ENCODE assay signal across 31 mouse cellular contexts in the genomic region with DNA sequence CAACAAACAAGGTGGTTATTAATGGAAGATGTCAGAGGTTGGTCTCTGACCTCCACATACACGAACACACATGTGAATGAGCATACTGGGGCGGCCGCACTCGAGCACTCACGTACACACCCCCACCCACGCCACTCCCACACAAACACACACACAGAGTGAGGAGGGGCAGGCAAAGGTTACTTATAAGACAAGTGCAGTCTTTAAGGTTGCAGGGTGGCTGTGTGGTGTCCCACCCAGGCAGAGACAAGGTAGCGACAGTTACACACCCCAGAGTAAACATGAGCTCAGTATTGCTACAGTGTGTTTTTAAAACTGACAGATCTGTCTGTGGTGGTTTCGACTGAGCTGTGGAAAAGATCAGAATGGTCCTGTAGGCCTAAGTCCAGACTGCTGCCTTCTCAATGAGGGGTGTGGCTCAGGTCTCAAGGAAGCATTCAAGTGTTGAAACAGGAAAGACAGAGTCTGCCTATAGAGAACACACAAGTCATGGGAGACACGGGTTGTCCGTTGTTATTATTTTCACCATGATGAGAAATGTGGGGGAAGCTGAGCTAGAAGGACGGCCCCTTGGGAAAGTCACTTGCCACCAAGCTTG. TPM values are rescaled to one million over a fixed set of nuclear protein-coding genes. Genes with fewer than 3 reads are reported as not detected.
DNase-seq lines count a peak whose midpoint lies in the region; ATAC-seq and TF ChIP-seq lines count a peak whose summit lies in the region.
"Had no signal": no experiment of that assay in that cellular context is flagged by ENCODE, and none has a peak within 500 bp of the region (broad histone marks: within the 10 kb centered on the region; RNA-seq: fewer than 3 reads in every experiment).

No protein-coding gene starts in this region.

- DNase-seq in right cerebral cortex, postnatal 10 days (ENCODE audit: low spot score in 2 of 2): no peak
- DNase-seq in hindbrain, embryonic 11.5 days (ENCODE audit: low spot score): no peak
- no peak for DNase-seq in cerebellum, adult 11 months
- DNase-seq: adrenal gland, adult 2 months; adrenal gland, postnatal 36 days; cerebellum, adult 2 months; cerebellum, postnatal 14 days; heart, postnatal 36 days; kidney, adult 8-10 months; kidney, postnatal 25 days; left cerebral cortex, postnatal 4 days; liver, postnatal 0 days; lung, postnatal 14 days; right cerebral cortex, postnatal 14 days had no signal

- 66% methylated on average over 11 of the region's 11 CpGs for WGBS in kidney, embryonic 16.5 days
- WGBS in kidney, embryonic 15.5 days: 63% methylated on average over 11 of the region's 11 CpGs
- WGBS in intestine, postnatal 0 days: 33% methylated on average over 11 of the region's 11 CpGs
- WGBS in stomach, embryonic 15.5 days: 67% methylated on average over 11 of the region's 11 CpGs
- 86% methylated on average over 11 of the region's 11 CpGs for WGBS in hindbrain, embryonic 11.5 days

- no peaks in the 10 kb centered on the region for H3K9me3 ChIP-seq in kidney, embryonic 16.5 days (ENCODE audit: low read length)
- no peaks in the 10 kb centered on the region for H3K9me3 ChIP-seq in kidney, embryonic 15.5 days (replicated peaks)
- H3K9me3 ChIP-seq in intestine, postnatal 0 days (ENCODE audit: control insufficient read depth): no peaks in the 10 kb centered on the region
- no peaks in the 10 kb centered on the region for H3K9me3 ChIP-seq in stomach, embryonic 15.5 days
- no peaks in the 10 kb centered on the region for H3K9me3 ChIP-seq in hindbrain, embryonic 11.5 days (ENCODE audit: control insufficient read depth, low read length)
- H3K9me3 ChIP-seq: heart, embryonic 10.5 days; heart, embryonic 15.5 days; hindbrain, embryonic 13.5 days; liver, embryonic 12.5 days; midbrain, embryonic 12.5 days; neural tube, embryonic 13.5 days had no signal

- H3K4me2 ChIP-seq in kidney, embryonic 16.5 days (replicated peaks; ENCODE audit: low read depth, low read length): no peak overlapping the region
- no peak overlapping the region for H3K4me2 ChIP-seq in kidney, embryonic 15.5 days
- H3K4me2 ChIP-seq in intestine, postnatal 0 days (replicated peaks; ENCODE audit: low read depth): no peak overlapping the region
- H3K4me2 ChIP-seq in stomach, embryonic 15.5 days: no peak overlapping the region
- no peak overlapping the region for H3K4me2 ChIP-seq in hindbrain, embryonic 11.5 days (replicated peaks; ENCODE audit: low read depth, low read length)
- H3K4me2 ChIP-seq: heart, embryonic 15.5 days; hindbrain, embryonic 13.5 days; liver, embryonic 12.5 days; midbrain, embryonic 12.5 days; neural tube, embryonic 13.5 days had no signal

- no peaks in the 10 kb centered on the region for H3K36me3 ChIP-seq in kidney, embryonic 16.5 days (ENCODE audit: insufficient read depth, low read length)
- no peaks in the 10 kb centered on the region for H3K36me3 ChIP-seq in kidney, embryonic 15.5 days
- no peaks in the 10 kb centered on the region for H3K36me3 ChIP-seq in intestine, postnatal 0 days (ENCODE audit: control insufficient read depth, insufficient read depth)
- no peaks in the 10 kb centered on the region for H3K36me3 ChIP-seq in stomach, embryonic 15.5 days
- no peaks in the 10 kb centered on the region for H3K36me3 ChIP-seq in hindbrain, embryonic 11.5 days (ENCODE audit: control insufficient read depth, insufficient read depth, low read length)
- H3K36me3 ChIP-seq: heart, embryonic 10.5 days; heart, embryonic 15.5 days; hindbrain, embryonic 13.5 days; liver, embryonic 12.5 days; midbrain, embryonic 12.5 days; neural tube, embryonic 13.5 days had no signal

- no peak for TF ChIP-seq CTCF in intestine, postnatal 0 days (IDR thresholded peaks at IDR 0.05; ENCODE audit: low read depth)

- H3K27ac ChIP-seq in kidney, embryonic 16.5 days (ENCODE audit: low read length): no peak overlapping the region
- H3K27ac ChIP-seq in kidney, embryonic 15.5 days: no peak overlapping the region
- H3K27ac ChIP-seq in intestine, postnatal 0 days (ENCODE audit: low read depth, low read length): peak overlapping the region; percentile 54
- peak overlapping the region; percentile 65 for H3K27ac ChIP-seq in stomach, embryonic 15.5 days
- no peak overlapping the region for H3K27ac ChIP-seq in hindbrain, embryonic 11.5 days (ENCODE audit: low read depth, low read length)
- H3K27ac ChIP-seq: heart, embryonic 10.5 days; heart, embryonic 15.5 days; hindbrain, embryonic 13.5 days; layer of hippocampus, adult 2 months; liver, embryonic 12.5 days; midbrain, embryonic 12.5 days; neural tube, embryonic 13.5 days had no signal

- 0 out of 2 replicates have a peak, but pooled peaks have one; percentile 3 for ATAC-seq in kidney, embryonic 16.5 days (ENCODE audit: low FRiP score, low TSS enrichment)
- no peak for ATAC-seq in kidney, embryonic 15.5 days (replicated peaks; ENCODE audit: low FRiP score)
- ATAC-seq in granulocyte monocyte progenitor cell, adult 5-6 weeks (replicated peaks; ENCODE audit: poor library complexity, severe bottlenecking): peak; percentile 56
- ATAC-seq in intestine, postnatal 0 days: peak; percentile 92
- peak; percentile 82 for ATAC-seq in stomach, embryonic 15.5 days (ENCODE audit: insufficient read depth, low FRiP score, low read depth)
- ATAC-seq in hindbrain, embryonic 11.5 days (ENCODE audit: low FRiP score): no peak
- ATAC-seq: activated CD4-positive, CD25-positive, alpha-beta regulatory T cell, adult 4 months; CD4-positive, CD25-positive, alpha-beta regulatory T cell, adult 4 months; forebrain, embryonic 14.5 days; liver, embryonic 12.5 days; liver, postnatal 0 days had no signal

- no peak overlapping the region for H3K9ac ChIP-seq in kidney, embryonic 16.5 days (replicated peaks; ENCODE audit: low read length)
- H3K9ac ChIP-seq in kidney, embryonic 15.5 days: no peak overlapping the region
- no peak overlapping the region for H3K9ac ChIP-seq in intestine, postnatal 0 days (ENCODE audit: low read depth, low read length)
- no peak overlapping the region for H3K9ac ChIP-seq in stomach, embryonic 15.5 days
- no peak overlapping the region for H3K9ac ChIP-seq in hindbrain, embryonic 11.5 days (ENCODE audit: low read depth, low read length)
- H3K9ac ChIP-seq: heart, embryonic 15.5 days; hindbrain, embryonic 13.5 days; liver, embryonic 12.5 days; liver, postnatal 0 days; midbrain, embryonic 12.5 days; neural tube, embryonic 13.5 days had no signal

- H3K27me3 ChIP-seq in kidney, embryonic 16.5 days (ENCODE audit: insufficient read depth, low read length): no peaks in the 10 kb centered on the region
- H3K27me3 ChIP-seq in kidney, embryonic 15.5 days: no peaks in the 10 kb centered on the region
- H3K27me3 ChIP-seq in intestine, postnatal 0 days (replicated peaks; ENCODE audit: control insufficient read depth, insufficient read depth, low read length): no peaks in the 10 kb centered on the region
- no peaks in the 10 kb centered on the region for H3K27me3 ChIP-seq in stomach, embryonic 15.5 days (replicated peaks)
- no peaks in the 10 kb centered on the region for H3K27me3 ChIP-seq in hindbrain, embryonic 11.5 days (ENCODE audit: control insufficient read depth, insufficient read depth, low read length)
- H3K27me3 ChIP-seq: heart, embryonic 15.5 days; hindbrain, embryonic 13.5 days; liver, embryonic 12.5 days; neural tube, embryonic 13.5 days had no signal

- H3K4me1 ChIP-seq in kidney, embryonic 16.5 days (ENCODE audit: insufficient read depth, low read length): 0 out of 2 replicates have a peak, but pooled peaks cover 3% of the 10 kb centered on the region
- H3K4me1 ChIP-seq in kidney, embryonic 15.5 days: peaks cover 14% of the 10 kb centered on the region; the same call in 1 of the 2 replicates
- 0 out of 2 replicates have a peak, but pooled peaks cover 5% of the 10 kb centered on the region for H3K4me1 ChIP-seq in intestine, postnatal 0 days (replicated peaks; ENCODE audit: control insufficient read depth, insufficient read depth, low read length)
- H3K4me1 ChIP-seq in stomach, embryonic 15.5 days: 0 out of 2 replicates have a peak, but pooled peaks cover 8% of the 10 kb centered on the region
- no peaks in the 10 kb centered on the region for H3K4me1 ChIP-seq in hindbrain, embryonic 11.5 days (replicated peaks; ENCODE audit: control insufficient read depth, insufficient read depth, low read length)
- H3K4me1 ChIP-seq: heart, embryonic 15.5 days; hindbrain, embryonic 13.5 days; liver, embryonic 12.5 days; midbrain, embryonic 12.5 days; neural tube, embryonic 13.5 days had no signal

- H3K4me3 ChIP-seq in kidney, embryonic 16.5 days (ENCODE audit: low read length): no peak overlapping the region
- no peak overlapping the region for H3K4me3 ChIP-seq in kidney, embryonic 15.5 days (replicated peaks)
- H3K4me3 ChIP-seq in intestine, postnatal 0 days (ENCODE audit: low read depth, low read length): no peak overlapping the region
- no peak overlapping the region for H3K4me3 ChIP-seq in stomach, embryonic 15.5 days (replicated peaks)
- H3K4me3 ChIP-seq in hindbrain, embryonic 11.5 days (ENCODE audit: low read depth, low read length): no peak overlapping the region
- H3K4me3 ChIP-seq: heart, embryonic 10.5 days; heart, embryonic 15.5 days; hindbrain, embryonic 13.5 days; layer of hippocampus, adult 2 months; liver, embryonic 12.5 days; midbrain, embryonic 12.5 days; myocyte; neural tube, embryonic 13.5 days had no signal

RNA-seq across cellular contexts. Expression of gene Rerg, which starts 8.7 kb away (rescaled TPM):
- polyA plus RNA-seq in kidney, embryonic 16.5 days (2015; fragmentation: Nextera tagmentation; extraction: Ambion mirVana): 14.4 and 16.2 TPM in 2 replicates
- polyA plus RNA-seq in kidney, embryonic 15.5 days (2015; fragmentation: Nextera tagmentation; extraction: Ambion mirVana): 13.9 and 15.5 TPM in 2 replicates
- not detected in 2 replicates for total RNA-seq in granulocyte monocyte progenitor cell, adult 5-6 weeks (2014; fragmentation: Nextera tagmentation)
- total RNA-seq in granulocyte monocyte progenitor cell, adult 5-6 weeks (2017): 1.6 TPM in 1 of 2 replicates, not detected in the other
- polyA plus RNA-seq in intestine, postnatal 0 days (2015; fragmentation: Nextera tagmentation; extraction: Ambion mirVana): 11.6 and 11.8 TPM in 2 replicates
- polyA plus RNA-seq in stomach, embryonic 15.5 days (2015; fragmentation: Nextera tagmentation; extraction: Ambion mirVana): 25.3 and 26.3 TPM in 2 replicates
- 1.9 and 2.2 TPM in 2 replicates for polyA plus RNA-seq in hindbrain, embryonic 11.5 days (2014; fragmentation: Nextera tagmentation; extraction: Ambion mirVana)
- total RNA-seq: megakaryocyte, adult 5-6 weeks had no signal
- polyA plus RNA-seq: activated CD4-positive, CD25-positive, alpha-beta regulatory T cell, adult 4 months; CD4-positive, CD25-positive, alpha-beta regulatory T cell, adult 4 months had no signal

Comparison
In these comparisons a context has a peak if more than half of its experiments do, and no peak if none do; other contexts are left out.
1. ATAC-seq: peak in kidney, embryonic 16.5 days (single experiment), granulocyte monocyte progenitor cell, adult 5-6 weeks (single experiment), intestine, postnatal 0 days (single experiment) and stomach, embryonic 15.5 days (single experiment); none in kidney, embryonic 15.5 days (single experiment) and hindbrain, embryonic 11.5 days (single experiment).
2. H3K27ac ChIP-seq: peak in intestine, postnatal 0 days (single experiment) and stomach, embryonic 15.5 days (single experiment); none in kidney, embryonic 16.5 days (single experiment), kidney, embryonic 15.5 days (single experiment) and hindbrain, embryonic 11.5 days (single experiment).